Mouse (Mus musculus): ENCODE results near the gene Emilin3.
"Not testable (repeated sequence)": the region's sequence is repeated elsewhere in the genome, so short reads cannot be mapped to it uniquely, and the experiment has no call there.

- TF ChIP-seq POLR2A (IDR thresholded peaks at IDR 0.05; ENCODE audit: insufficient read length, low read depth); USF1 (IDR thresholded peaks at IDR 0.05; ENCODE audit: low read depth); MAX (IDR thresholded peaks at IDR 0.05; ENCODE audit: low read depth); SRF (IDR thresholded peaks at IDR 0.05; ENCODE audit: control insufficient read depth, insufficient read length, low read depth); MYOD1 (IDR thresholded peaks at IDR 0.05; ENCODE audit: control insufficient read depth in 1 of 3, insufficient read length in 2 of 3, low read depth in 2 of 3): not testable (repeated sequence)
Observed at GRCm38 (mm10) chr2:160957801-160958200, 45.7 kb upstream of the Emilin3 start.

All from myocyte (in vitro differentiated cells).